Mouse (Mus musculus) ZHBTc4 (cell line): Measurements from ENCODE around the gene Prkar1b.
A peak's percentile ranks its signal among the peaks of the same experiment; 100 is the strongest.

Experiments used
- DNase-seq: peaks from one replicate; pipeline ENCODE4 v3.0.0-alpha.2; 2011; ENCODE audit warnings: low read depth, low spot score

The Prkar1b gene

DNA sequence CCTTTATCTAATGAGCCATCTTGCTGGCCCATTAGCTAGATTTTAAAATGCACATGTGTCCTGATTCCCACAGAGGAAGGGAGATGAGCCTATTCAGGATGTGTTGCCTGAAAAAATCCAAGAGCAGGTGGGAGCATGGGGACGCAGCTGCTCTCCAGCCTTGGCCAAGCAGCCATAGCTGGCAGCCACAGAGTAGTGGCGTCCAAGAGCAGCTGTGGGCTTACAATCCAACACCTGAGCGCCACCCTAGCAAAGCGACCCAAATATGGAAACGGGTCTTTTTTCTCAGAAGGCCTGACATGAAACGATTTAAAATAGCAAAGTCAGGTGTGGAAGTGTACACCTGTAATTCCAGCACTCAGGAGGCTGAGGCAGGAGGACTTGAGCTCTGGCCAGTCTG, 145.2 kb downstream of the Prkar1b start:
- DNase-seq: no peak

DNA sequence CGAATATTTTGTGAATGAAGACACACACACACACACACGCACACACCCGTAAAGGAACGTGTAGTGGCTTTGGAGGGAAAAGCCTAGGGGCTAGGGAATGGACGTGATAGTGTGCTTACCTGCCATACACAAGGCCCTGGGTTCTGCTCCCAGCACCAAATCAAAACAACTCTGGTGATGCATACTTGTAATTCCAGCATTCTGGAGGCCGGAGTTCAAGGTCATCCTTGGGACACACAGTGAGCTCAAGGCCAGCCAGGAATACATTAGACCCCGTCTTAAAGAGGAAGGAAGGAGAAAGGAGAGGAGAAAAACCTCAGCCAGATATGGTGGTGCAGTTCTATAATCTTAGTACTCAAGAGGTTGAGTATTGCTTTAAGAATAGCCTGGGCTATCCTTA, 150.1 kb downstream of the Prkar1b start:
- peak; percentile 66 for DNase-seq

- DNase-seq: peak; percentile 73
Measured at GRCm38 (mm10) chr5:138997936-138998580, 151.7 kb downstream of the Prkar1b start.

GRCm38 (mm10) chr5:138997171-138997788, 152.5 kb downstream of the Prkar1b start, which contains the start of gene Pdgfa:
TSS of gene Pdgfa (minus strand) at chr5:138997370.
- DNase-seq: peak; percentile 90

GRCm38 (mm10) chr5:138996322-138997073, 153.3 kb downstream of the Prkar1b start:
- peak; percentile 97 for DNase-seq

DNA sequence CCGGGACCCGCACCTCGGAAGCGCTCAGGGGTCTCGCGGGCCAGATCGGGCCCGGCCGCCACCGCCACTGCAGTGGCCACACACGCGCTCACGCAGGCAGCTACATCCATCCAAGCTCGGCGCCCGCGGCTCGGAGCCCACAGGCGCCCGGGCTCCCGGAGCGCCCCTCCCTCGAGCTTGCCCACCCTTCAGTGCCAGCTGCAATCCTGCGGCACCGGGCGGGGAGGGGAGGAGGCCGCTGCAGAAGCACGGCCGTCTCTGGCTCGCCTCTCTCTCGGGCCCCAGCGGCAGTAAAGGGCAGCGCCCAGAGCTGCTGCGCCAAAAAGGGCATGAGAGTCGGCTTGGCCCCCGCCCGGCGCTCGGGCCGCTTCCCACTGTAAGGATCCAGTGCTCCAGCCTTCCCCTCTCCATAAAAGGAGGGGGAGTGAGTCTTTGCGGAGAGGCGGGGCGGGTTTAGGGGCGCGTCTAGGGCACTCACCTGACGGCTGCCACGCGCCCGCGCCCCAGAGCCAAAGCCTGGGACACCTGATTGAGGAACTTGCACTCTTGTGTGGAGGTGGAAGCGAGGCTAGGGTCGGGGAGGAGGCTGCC, 154.0 kb downstream of the Prkar1b start:
- peak; percentile 90 for DNase-seq

DNA sequence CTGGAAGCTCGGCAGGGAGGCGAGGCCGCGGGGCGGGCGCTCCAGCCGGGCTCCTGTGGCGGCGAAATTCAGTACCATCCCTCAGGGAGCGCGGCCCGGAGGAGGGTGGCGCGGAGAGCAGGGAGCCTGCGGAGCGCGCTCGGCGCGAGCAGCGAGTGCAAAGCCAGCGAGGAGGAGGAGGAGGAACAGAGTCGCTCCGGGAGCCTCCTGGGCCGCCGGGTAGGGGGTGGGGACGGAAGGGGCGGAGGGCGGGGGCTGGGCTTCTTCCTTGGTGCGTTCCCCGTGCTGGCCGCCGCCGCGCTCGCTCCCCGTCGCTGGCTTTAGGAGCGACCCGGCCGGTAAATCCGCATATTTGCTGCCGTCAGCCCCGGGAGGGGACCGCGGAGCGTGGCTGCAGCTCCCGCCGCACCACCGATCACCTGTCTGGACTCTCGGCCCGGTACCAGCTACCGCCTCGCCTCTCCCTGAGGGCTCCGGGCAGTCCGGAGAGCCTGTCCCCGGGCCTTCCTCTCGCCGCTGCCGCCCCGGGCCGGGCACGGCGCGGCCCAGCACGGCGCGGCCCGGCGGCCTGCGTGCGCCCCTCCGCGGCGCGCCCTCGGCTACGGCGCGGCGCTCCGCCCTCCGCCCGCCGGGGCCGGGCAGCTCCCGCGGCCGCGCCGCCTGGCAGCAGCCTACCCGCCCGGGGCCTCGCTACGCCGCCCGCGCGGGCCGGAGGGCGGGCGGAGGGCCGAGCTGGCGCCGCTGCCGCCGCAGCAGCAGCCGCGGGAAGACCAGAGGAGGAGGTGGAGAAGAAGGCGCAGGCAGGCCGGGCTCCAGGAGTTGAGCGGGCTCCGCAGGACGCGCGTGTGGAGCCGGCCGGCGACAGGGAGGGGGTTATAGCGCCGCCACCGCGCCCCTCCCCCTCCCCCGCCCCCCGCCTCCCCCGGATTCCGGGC, 154.7 kb downstream of the Prkar1b start:
- peak; percentile 91 for DNase-seq

DNA sequence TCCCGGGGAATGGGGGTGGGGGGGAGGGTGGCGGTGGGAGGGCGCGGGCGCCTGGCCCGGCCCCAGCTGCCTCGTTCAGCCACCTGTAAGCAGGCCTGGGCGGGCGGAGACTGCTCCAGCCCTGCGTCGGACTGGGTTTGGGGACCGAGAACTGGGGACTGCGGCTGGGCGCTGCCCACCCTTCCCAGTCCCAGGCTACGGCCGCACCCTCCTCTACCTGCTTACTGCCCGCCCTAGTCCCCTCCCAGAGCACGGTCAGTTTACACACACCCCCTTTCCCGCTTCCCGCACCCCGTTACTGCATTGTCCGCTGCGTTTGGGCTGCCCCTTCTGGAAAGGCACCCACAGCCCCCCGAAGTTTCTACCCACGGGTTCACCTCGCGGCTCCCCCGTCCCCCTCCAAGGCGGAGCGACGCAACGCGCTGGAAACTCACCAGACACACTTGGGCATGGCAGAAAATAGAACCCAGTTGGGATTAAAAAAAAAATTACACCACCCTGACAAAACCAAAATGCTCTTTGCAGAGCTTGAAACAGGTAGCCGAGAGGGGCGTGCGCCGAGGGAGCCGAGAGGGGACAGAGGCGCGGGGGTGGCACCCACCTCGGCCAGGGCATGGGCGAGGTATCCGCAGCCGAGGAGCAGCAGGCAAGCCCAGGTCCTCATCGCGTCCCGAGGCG, 155.6 kb downstream of the Prkar1b start:
- peak; percentile 68 for DNase-seq

DNA sequence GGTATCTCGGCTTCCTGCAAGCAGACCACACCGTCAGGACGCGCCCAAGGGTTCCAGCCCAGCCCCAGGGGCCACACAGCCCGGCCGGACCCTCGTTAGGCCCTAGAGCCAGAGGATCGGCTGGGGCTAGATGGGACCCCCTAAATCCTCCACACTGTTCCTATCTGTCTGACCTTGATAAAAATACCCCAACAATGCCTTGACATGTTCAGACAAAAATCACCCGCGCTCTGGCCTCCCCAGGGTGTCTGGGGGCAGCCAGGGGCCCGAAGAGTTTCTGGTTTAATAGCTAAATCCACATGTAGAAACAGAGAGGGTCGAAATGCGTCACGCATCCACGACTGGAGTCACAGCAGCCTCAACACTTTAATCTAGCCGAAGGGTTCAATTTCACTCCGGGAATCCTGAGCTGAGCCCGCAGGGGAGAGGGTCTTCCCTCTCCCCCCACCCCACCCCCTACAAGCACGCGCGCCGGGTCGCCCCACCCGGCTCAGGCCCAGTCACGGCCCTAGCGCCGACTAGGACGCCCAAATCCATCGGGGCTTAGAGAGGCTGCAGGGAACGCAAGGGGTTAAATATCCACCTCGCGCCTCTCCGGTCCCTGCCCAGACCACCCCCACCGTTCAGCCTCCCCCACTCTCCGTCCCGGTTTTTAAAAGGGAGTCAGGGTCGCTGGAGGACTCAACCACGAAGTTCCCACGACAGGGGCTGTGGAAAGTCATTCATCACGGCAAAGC, 156.3 kb downstream of the Prkar1b start:
- DNase-seq: peak; percentile 67

GRCm38 (mm10) chr5:138992611-138993370, 157.0 kb downstream of the Prkar1b start:
- DNase-seq: peak; percentile 65

- peak; percentile 98 for DNase-seq
Measured at GRCm38 (mm10) chr5:138991734-138992133, 158.1 kb downstream of the Prkar1b start.

DNA sequence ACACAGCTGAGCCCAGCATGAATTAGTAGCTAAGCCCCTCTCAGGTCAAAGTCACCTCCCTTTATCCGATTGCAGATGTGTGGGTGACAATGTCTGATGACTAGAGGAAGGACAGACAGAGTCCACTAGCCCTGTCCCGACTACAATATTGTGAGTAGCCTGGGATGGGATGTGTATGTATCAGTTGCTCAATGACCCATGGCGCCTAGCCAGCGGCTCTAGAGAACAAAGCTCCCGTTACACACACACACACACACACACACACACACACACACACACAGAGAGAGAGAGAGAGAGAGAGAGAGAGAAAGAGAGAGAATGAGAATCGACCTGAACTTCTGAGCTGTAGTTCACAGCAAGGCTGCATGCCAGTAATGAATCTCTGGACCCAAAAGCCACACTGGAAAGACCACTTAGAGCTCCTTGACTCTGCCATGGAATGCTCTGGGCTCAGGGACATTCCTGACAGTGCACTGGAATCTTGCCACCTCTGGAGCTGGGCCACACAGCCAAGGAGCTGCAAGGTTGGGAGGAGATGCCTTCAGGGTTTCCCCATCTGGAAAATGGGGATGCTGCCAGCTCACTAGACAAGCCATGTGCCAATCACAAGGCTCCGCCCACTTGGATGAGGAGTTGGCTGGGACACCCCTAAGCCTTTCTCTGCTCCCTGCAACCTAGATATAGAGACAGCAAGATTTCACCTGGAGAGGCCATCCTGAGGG, 159.0 kb downstream of the Prkar1b start:
- peak; percentile 48 for DNase-seq

GRCm38 (mm10) chr5:138989567-138989966, 160.2 kb downstream of the Prkar1b start:
- no peak for DNase-seq

GRCm38 (mm10) chr5:138988764-138989163, 161.0 kb downstream of the Prkar1b start:
- no peak for DNase-seq

DNA sequence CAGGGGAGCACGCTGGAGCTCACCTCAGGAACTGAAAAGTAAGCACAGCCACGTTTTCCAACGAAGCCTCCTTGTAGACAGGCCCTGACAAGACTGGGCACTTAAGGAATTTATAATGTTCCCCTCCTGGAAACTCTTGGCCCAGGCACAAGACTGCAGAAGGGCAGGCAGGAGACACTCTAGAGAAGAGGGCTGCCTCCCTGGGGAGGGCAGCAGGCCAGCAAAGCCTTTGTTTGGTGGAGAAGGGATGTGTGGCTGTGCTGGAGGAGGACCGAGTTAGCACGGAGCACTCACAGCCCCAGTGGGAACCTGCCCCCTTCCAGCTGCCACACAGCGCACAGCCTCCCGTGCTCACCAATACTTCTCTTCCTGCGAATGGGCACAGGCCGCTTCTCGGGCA, 161.8 kb downstream of the Prkar1b start:
- DNase-seq: no peak

DNA sequence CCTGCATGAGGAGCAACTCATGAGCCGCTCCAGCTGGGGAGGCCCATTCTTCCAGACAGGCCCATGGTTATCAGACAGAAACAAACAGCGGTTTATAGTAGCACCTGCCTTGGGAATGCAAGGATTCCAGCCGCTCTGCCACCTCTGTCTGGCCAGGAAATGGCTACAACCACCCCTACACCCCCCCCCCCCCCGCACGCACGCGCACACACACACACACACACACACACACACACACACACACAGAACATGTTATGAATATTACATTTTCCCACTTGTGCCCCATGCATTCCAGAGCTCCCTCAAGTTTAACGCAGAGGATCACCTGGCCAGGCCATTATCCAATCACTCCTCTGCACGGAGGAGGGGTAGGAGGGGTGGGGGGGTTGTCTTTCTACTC, 167.9 kb downstream of the Prkar1b start:
- DNase-seq: no peak

GRCm38 (mm10) chr5:138980608-138981007, 169.2 kb downstream of the Prkar1b start:
- no peak for DNase-seq

GRCm38 (mm10) chr5:138979840-138980239, 170.0 kb downstream of the Prkar1b start:
- DNase-seq: no peak
